Mouse (Mus musculus) neural tube, embryonic 12.5 days (tissue): ENCODE measurements around the gene Dusp5. TPM values are rescaled to one million over a fixed set of nuclear protein-coding genes. Genes with fewer than 3 reads are reported as not detected.
A peak's percentile ranks its signal among the peaks of the same experiment; 100 is the strongest.
"Not testable (repeated sequence)": the region's sequence is repeated elsewhere in the genome, so short reads cannot be mapped to it uniquely, and the experiment has no call there.

Experiments
- ATAC-seq: fragments of 200-750 bp; cut with Nextera tagmentation; 2 replicates; pipeline ENCODE4 v1.8.0; 2017; ENCODE audit warnings: low read depth, mild to moderate bottlenecking, moderate TSS enrichment, moderate library complexity; ENCODE audit not compliant: low FRiP score
- H3K27ac ChIP-seq: fragments of 300-500 bp; sonication (generic); 2 replicates; pipeline ENCODE4 v1.5.1; 2016
- H3K27me3 ChIP-seq: fragments of 300-500 bp; sonication (generic); replicated peaks from 2 replicates; pipeline ENCODE4 v1.6.1; 2016; ENCODE audit warnings: mild to moderate bottlenecking
- H3K36me3 ChIP-seq: fragments of 300-500 bp; sonication (generic); 2 replicates; pipeline ENCODE4 v1.6.1; 2016; ENCODE audit warnings: mild to moderate bottlenecking
- H3K4me1 ChIP-seq: fragments of 300-500 bp; sonication (generic); 2 replicates; pipeline ENCODE4 v1.6.1; 2016
- H3K4me2 ChIP-seq: fragments of 300-500 bp; sonication (generic); replicated peaks from 2 replicates; pipeline ENCODE4 v1.6.1; 2016; ENCODE audit warnings: mild to moderate bottlenecking
- H3K4me3 ChIP-seq: fragments of 300-500 bp; sonication (generic); 2 replicates; pipeline ENCODE4 v1.5.1; 2016
- H3K9ac ChIP-seq: fragments of 300-500 bp; sonication (generic); 2 replicates; pipeline ENCODE4 v1.6.1; 2016; ENCODE audit warnings: mild to moderate bottlenecking
- H3K9me3 ChIP-seq: fragments of 300-500 bp; sonication (generic); 2 replicates; pipeline ENCODE4 v1.6.1; 2016; ENCODE audit warnings: mild to moderate bottlenecking
- WGBS: fragments of 180-500 bp; shearing (Covaris S2); methylation state at CpG from one replicate; pipeline ENCODE4 v1.1.7; 2016; 5-methylcytosine and 5-hydroxymethylcytosine counted together
- polyA plus RNA-seq: library from polyadenylated mRNA; unstranded; fragments of >200 nt; fragmentation: Nextera tagmentation; extraction: Ambion mirVana; gene quantifications from 2 replicates; pipeline ENCODE4 v1.2.1, GENCODE M21; 2016

Gene Dusp5
- polyA plus RNA-seq, 1 experiment from 2014 or later = 3.8 TPM

DNA sequence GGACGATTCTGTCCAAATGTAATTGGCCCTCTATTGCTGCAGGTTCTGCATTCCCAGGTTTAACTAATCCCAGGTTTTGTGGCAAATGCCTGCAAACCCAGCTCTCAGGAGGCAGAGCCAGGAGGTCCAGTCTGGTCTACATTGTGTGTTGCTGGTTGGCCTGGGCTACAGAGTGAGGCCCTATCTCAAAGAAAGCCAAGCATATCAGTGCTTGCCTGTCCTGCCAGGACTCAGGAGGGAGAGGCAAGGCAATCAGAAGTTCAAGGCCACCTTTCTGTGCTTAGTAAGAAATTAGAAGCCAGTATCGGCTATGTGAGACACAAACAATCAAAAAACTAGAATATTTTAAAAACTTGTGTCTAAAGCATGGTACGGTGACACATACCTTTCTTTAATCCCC lies 44.2 kb downstream of the Dusp5 start:
- WGBS = 93% methylated on average over 3 of the region's 3 CpGs
- Histone ChIP-seq H3K36me3 (no peaks in the 10 kb centered on the region), H3K9ac (no peak overlapping the region), H3K9me3 (no peaks in the 10 kb centered on the region), H3K4me2 (no peak overlapping the region), H3K27ac (no peak overlapping the region), H3K4me1 (no peaks in the 10 kb centered on the region), H3K4me3 (no peak overlapping the region), H3K27me3 (no peaks in the 10 kb centered on the region)
- ATAC-seq = no peak

DNA sequence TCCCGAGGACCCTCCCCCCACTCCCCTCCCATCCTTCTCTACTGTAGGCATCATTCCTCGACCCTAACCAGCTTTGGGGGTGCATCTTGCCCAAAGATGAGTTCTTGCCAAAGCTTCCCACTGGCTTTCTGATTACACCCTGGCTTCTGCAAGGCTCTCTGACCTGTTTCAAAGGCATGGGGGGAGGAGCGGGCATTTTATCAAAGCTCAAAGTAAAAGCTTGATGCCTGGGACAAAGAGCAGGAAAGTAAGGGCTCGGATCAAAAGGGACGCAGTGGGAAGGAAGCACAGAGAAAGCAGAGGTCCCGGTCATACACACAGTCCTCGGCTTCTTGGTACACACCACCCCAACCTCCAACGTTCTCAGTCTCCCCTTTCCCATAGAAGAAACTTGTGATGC lies 45.2 kb downstream of the Dusp5 start:
- WGBS = 55% methylated on average over 8 of the region's 8 CpGs
- no peak overlapping the region for H3K27ac ChIP-seq
- no peaks in the 10 kb centered on the region for H3K36me3 ChIP-seq
- no peaks in the 10 kb centered on the region for H3K27me3 ChIP-seq
- no peak overlapping the region for H3K4me2 ChIP-seq
- no peak for ATAC-seq
- no peak overlapping the region for H3K9ac ChIP-seq
- H3K4me3 ChIP-seq = no peak overlapping the region
- no peaks in the 10 kb centered on the region for H3K4me1 ChIP-seq
- H3K9me3 ChIP-seq = no peaks in the 10 kb centered on the region

DNA sequence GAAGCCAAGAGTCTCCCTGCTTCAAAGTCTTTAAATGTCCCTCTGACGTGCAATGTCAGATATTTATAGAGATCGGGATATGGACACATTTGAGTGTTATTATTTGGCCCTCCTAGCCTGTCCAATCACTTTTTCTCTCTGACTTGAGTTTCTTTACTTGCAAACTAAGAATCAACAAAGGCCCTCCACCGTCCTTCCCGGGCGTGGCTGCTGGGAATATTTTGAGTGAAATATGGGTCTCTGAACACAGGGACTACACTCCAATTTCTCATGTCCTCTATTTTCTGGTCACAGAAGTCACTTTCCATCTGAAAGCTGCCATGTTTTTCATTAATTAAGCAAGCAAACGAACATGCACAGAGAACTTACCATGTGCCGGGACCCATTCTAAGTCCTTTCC lies 45.6 kb downstream of the Dusp5 start:
- Histone ChIP-seq H3K27ac (no peak overlapping the region), H3K9ac (no peak overlapping the region), H3K9me3 (no peaks in the 10 kb centered on the region), H3K27me3 (no peaks in the 10 kb centered on the region), H3K36me3 (no peaks in the 10 kb centered on the region), H3K4me3 (no peak overlapping the region), H3K4me2 (no peak overlapping the region), H3K4me1 (no peaks in the 10 kb centered on the region)
- WGBS = 89% methylated on average over 7 of the region's 7 CpGs
- ATAC-seq = no peak

DNA sequence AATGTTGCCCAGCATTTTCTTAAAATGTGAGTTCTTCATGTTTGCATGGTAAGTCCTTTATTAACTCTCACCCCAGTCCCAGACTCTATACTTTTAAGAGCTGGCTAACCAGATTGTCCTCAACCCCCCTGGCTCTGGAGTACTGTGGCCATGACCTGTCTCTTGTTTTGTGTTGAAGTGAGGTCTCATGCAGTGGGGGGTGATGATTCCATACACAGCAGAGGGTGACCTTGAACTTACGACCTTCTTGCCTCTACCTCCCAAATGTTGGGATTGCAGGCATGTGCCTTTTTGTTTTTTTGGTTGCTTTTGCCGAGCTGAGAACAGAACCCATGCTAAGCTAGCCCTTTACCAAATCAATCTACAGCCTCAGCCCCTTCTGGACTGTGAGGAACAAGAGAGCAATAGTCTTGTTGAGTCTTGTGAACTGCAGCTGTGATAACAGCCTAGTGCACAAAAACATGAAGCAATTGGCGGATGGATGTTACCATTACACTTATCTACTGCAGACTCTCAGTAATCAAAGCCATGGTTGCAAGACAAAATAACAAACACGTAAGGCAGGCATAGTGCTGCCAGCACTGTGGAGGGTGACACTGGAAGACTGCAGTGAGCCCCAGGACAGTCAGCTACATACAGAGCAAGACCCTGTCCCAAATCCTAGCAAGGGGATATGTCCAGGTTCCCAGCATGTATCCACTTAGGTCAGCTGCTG lies 46.5 kb downstream of the Dusp5 start:
- Histone ChIP-seq H3K4me3 (no peak overlapping the region), H3K4me2 (no peak overlapping the region), H3K9me3 (no peaks in the 10 kb centered on the region), H3K36me3 (no peaks in the 10 kb centered on the region), H3K27ac (no peak overlapping the region), H3K27me3 (no peaks in the 10 kb centered on the region), H3K4me1 (no peaks in the 10 kb centered on the region), H3K9ac (no peak overlapping the region)
- 83% methylated on average over 4 of the region's 4 CpGs for WGBS
- ATAC-seq = no peak

DNA sequence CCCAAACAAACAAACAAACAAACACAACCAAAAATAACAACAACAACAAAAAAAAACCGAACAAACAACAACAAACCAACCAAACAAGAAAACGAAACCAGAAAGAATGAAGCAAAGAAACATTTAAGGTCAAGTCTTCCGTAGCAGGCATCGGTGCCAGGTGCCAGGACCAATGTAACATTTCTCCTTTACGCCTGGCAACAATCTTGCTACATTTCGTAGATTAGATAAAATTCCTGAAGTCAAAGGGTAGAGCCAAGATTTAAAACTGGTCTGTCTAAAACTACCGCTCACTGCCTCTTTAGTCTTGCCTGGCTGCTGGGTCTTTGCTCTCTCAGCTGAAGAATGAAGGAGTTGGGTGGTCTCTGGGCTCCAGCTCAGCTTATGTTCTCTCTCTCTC lies 47.2 kb downstream of the Dusp5 start:
- Histone ChIP-seq H3K27me3 (no peaks in the 10 kb centered on the region), H3K4me3 (no peak overlapping the region), H3K4me1 (no peaks in the 10 kb centered on the region), H3K4me2 (no peak overlapping the region), H3K36me3 (no peaks in the 10 kb centered on the region), H3K9me3 (no peaks in the 10 kb centered on the region), H3K9ac (no peak overlapping the region), H3K27ac (no peak overlapping the region)
- WGBS = 91% methylated on average over 7 of the region's 7 CpGs
- ATAC-seq = no peak

DNA sequence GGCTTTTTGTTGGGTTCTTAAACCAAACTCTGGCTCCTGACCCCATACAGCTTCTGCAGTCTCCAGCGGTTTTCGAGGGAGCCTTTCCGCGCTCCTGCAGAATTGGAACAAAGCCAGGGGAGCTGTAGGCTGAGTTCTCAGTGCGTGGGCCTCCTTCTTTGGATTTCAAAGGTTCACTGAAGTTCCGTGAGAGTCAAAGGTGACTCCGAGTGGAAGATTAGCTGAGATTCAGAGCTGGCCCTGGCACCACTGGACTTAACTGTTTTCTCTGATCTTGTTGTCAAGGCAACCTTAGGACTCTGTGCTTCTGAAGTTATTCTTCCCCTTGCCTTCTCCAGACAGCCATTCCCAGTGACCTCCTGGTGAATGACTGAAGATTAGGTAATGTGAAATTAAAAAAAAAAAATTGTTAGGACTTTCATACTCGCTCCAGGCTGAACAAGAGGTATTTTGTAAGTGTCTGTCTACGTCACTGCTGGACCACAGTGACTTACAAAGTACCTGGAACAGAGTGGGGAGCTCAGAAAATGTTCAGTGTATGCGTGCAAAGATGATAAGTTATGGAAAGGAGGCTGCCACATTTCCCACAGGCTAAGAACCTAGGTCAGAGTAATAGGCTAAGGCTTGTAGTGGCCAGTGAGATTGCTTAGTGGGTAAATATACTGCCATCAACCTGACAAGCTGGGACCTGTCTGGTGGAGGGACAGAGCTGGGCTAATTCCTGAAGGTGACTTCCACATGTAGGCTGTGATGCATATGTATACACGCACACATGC lies 48.3 kb downstream of the Dusp5 start:
- H3K9me3 ChIP-seq = no peaks in the 10 kb centered on the region
- no peak overlapping the region for H3K27ac ChIP-seq
- H3K27me3 ChIP-seq = no peaks in the 10 kb centered on the region
- H3K4me3 ChIP-seq = no peak overlapping the region
- H3K4me2 ChIP-seq = no peak overlapping the region
- ATAC-seq = no peak
- WGBS = 68% methylated on average over 11 of the region's 11 CpGs
- no peaks in the 10 kb centered on the region for H3K4me1 ChIP-seq
- no peaks in the 10 kb centered on the region for H3K36me3 ChIP-seq
- no peak overlapping the region for H3K9ac ChIP-seq

DNA sequence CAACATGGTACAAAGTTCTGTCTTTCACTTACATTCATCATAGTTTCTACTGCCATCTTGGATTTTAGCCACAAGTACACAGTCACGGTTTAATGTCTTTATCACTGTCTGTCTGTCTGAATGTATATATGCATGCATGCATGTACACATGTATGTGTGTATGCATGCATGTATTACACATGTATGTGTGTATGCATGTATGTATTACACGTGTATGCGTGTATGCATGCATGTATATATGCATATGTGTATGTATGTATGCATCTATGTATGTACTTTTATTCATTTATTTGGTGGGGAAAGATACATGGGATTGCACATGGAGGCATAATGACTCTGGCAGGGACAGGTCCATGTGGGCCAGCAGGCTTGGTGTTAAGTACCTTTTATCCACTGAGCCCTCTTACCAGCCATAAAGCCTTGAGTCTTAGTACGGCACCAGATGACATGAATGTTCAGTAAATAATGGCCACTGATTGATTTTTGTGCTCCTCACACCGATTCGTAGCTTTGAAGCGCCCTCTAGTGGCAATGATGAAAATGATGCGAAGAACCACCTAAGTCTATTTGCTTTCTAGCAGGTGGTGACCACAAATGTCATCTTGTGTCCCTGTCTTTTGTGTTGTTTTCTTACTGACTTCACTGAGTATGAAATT lies 49.8 kb downstream of the Dusp5 start:
- 13% methylated on average over 8 of the region's 8 CpGs for WGBS
- H3K27ac ChIP-seq = no peak overlapping the region
- H3K4me2 ChIP-seq = no peak overlapping the region
- no peaks in the 10 kb centered on the region for H3K36me3 ChIP-seq
- peak; percentile 44; the same call in 1 of the 2 replicates for ATAC-seq
- H3K27me3 ChIP-seq = no peaks in the 10 kb centered on the region
- no peaks in the 10 kb centered on the region for H3K4me1 ChIP-seq
- H3K9ac ChIP-seq = no peak overlapping the region
- peaks cover under 1% of the 10 kb centered on the region; the same call in 1 of the 2 replicates for H3K9me3 ChIP-seq
- no peak overlapping the region for H3K4me3 ChIP-seq

DNA sequence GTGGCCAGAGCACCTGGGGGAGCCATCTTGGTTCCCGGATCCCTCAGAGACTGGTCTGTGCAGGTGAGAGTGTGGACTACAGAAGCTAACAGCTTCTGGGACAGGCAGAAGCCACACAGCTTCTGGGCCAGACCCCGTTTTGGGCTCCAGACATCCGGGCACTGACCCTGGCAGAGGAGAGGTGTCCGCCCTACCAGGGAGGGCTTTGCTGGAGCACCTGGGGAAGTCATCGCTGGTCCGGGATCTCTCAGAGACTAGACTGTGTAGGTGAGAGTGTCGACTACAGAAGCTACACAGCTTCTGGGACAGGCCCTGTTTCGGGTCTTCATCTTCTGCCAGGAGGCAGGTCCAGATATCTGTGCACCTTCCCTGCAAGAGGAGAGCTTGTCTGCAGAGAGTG lies 51.4 kb downstream of the Dusp5 start:
- H3K4me2 ChIP-seq, H3K4me1 ChIP-seq, ATAC-seq, H3K4me3 ChIP-seq, H3K27me3 ChIP-seq, H3K9ac ChIP-seq, H3K27ac ChIP-seq, H3K36me3 ChIP-seq: not testable (repeated sequence)
- peaks cover 16% of the 10 kb centered on the region for H3K9me3 ChIP-seq
- 88% methylated on average over 8 of the region's 8 CpGs for WGBS

DNA sequence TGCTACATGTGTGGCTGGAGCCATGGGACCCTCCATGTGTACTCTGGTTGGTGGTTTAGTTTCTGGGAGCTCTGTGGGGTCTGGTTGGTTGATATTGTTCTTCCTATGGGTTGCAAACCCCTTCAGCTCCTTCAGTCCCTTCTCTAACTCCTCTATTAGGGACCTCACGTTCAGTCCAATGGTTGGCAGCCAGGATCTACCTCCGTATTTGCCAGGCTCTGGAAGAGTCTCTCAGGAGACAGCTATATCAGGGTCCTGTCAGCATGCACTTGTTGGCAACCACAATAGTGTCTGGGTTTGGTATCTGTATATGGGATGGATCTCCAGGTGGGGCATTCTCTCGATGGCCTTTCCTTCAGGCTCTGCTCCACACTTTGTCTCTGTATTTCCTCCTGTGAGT lies 58.8 kb downstream of the Dusp5 start:
- H3K4me2 ChIP-seq, H3K27me3 ChIP-seq, H3K4me3 ChIP-seq, H3K9ac ChIP-seq, H3K36me3 ChIP-seq, ATAC-seq, H3K4me1 ChIP-seq, H3K27ac ChIP-seq: not testable (repeated sequence)
- 89% methylated on average over 3 of the region's 3 CpGs for WGBS
- peaks cover 27% of the 10 kb centered on the region for H3K9me3 ChIP-seq

DNA sequence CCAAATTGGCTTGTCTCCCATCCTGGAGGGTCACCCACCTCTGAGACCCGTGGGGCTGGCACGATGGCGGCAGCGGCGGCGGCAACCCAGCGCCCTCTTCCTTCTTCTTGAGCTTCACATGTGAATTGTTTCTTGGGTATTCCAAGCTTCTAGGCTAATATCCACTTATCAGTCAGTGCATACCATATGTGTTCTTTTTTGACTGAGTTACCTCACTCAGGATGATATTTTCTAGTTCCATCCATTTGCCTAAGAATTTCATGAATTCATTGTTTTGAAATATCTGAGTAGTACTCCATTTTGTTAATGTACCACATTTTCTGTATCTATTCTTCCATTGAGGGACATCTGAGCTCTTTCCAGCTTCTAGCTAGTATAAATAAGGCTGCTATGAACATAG lies 60.1 kb downstream of the Dusp5 start, which contains the start of gene Nutf2-ps1:
Gene Nutf2-ps1, minus strand, starts transcription at position 101 of the 400 bp plus-strand sequence.
- H3K4me3 ChIP-seq, H3K36me3 ChIP-seq, H3K9ac ChIP-seq, H3K4me1 ChIP-seq, H3K27me3 ChIP-seq, ATAC-seq, H3K4me2 ChIP-seq, H3K27ac ChIP-seq: not testable (repeated sequence)
- 94% methylated on average over 7 of the region's 7 CpGs for WGBS
- peaks cover 25% of the 10 kb centered on the region for H3K9me3 ChIP-seq
